Mouse (Mus musculus): ENCODE data around the gene Pcyt1a. TPM values are rescaled to one million over a fixed set of nuclear protein-coding genes. Genes with fewer than 3 reads are reported as not detected.

Gene Pcyt1a
- total and polyA plus RNA-seq, 3 experiments, result 36.9 to 53.7 TPM; not detected in 1

DNA sequence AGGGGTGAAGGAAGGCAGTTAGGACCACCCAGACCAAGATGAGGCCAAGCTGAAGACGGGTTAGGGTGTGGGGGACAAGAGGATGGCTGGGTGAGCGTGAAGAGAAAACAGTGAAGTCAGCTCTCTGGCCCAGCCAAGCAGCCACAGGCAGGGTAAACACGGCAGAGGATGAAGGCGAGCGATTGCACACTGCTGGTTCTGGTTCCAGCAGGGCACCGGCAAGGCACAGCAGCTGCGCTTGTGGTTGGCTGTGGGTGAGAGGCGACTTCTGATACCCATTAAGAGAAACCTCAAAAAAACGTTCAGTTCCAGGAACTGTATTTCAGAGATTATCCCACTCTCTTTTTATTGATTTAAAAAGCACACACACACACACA is 89.6 kb downstream of the Pcyt1a start (continued):
- TF ChIP-seq TBP (IDR thresholded peaks at IDR 0.05; ENCODE audit: low read depth, low read length) (no peak), E2F4 (IDR thresholded peaks at IDR 0.05; ENCODE audit: borderline replicate concordance, low read depth, low read length) (no peak), CHD2 (IDR thresholded peaks at IDR 0.05; ENCODE audit: low read length) (no peak), MXI1 (IDR thresholded peaks at IDR 0.05; ENCODE audit: low read depth, low read length) (peak; percentile 46), MAZ (IDR thresholded peaks at IDR 0.05; ENCODE audit: low read depth, low read length) (no peak), TAL1 (IDR thresholded peaks at IDR 0.05; ENCODE audit: low read length) (peak; percentile 73), MYB (IDR thresholded peaks at IDR 0.05; ENCODE audit: low read depth, low read length) (peak; percentile 65; the same call in 1 of the 2 replicates), JUND (IDR thresholded peaks at IDR 0.05; ENCODE audit: low read depth, low read length) (no peak), MAX (IDR thresholded peaks at IDR 0.05; ENCODE audit: low read length) (peak; percentile 35; the same call in 1 of the 2 replicates), CHD1 (IDR thresholded peaks at IDR 0.05; ENCODE audit: low read depth, low read length) (no peak), ZKSCAN1 (IDR thresholded peaks at IDR 0.05; ENCODE audit: low read depth, low read length) (no peak), EP300 (IDR thresholded peaks at IDR 0.05; ENCODE audit: low read depth in 1 of 2, low read length in 2 of 2) (peak; percentile 75 to 88), GABPA (IDR thresholded peaks at IDR 0.05; ENCODE audit: low read depth, low read length) (no peak), USF2 (IDR thresholded peaks at IDR 0.05; ENCODE audit: borderline replicate concordance in 1 of 2, insufficient read depth in 1 of 2, low read depth in 1 of 2, low read length in 2 of 2) (no peak), ZNF384 (IDR thresholded peaks at IDR 0.05; ENCODE audit: low read depth, low read length) (no peak), SMC3 (IDR thresholded peaks at IDR 0.05; ENCODE audit: low read depth, low read length) (no peak)

DNA sequence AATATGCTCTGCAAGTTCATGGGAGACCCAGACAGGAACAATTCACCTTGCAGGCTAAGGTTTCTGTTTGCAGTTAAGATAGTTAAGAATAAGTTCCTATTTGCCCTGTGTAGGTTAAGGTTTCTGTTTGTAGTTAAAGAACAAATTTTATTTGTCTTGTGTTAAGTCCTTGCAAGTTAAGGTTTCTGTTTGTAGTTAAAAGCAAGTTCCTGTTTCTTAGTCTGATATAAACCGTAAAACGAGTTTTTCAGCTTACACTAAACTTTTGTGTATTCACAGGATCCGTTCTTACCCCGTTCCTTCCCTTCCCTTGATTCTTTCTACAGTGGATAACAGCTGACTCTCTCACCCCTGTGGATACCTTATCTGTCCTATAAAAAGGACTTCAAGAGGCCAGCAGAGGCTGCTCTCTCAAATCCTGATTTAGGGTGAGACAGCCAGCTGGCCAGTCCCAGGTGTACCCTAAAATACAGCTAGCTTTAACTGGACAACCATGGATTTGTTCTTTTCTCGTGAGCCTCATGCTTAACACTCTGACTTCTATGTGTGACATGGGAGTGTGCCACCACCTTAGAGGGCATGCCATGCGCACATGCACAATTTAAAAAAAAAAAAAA is 92.0 kb downstream of the Pcyt1a start:
- Histone ChIP-seq H3K4me1 (ENCODE audit: control insufficient read depth in 1 of 2, insufficient read depth in 2 of 2, low read length in 2 of 2) (peaks cover 15 to 19% of the 10 kb centered on the region in 2 experiments), H3K36me3 (ENCODE audit: control insufficient read depth in 1 of 2, insufficient read depth in 2 of 2, low read length in 2 of 2) (peaks cover 0 to 10% of the 10 kb centered on the region in 2 experiments; a peak in 2 of 4 replicates), H3K79me2 (ENCODE audit: control insufficient read depth, insufficient read depth, low read length, poor library complexity) (no peaks in the 10 kb centered on the region), H3K9me3 (replicated peaks; ENCODE audit: insufficient read depth, low read length) (no peaks in the 10 kb centered on the region), H3K27ac (ENCODE audit: control insufficient read depth, low read depth, low read length) (peak overlapping the region; percentile 41), H3K9ac (ENCODE audit: control insufficient read depth, low read depth, low read length, poor library complexity, severe bottlenecking) (peak overlapping the region; percentile 37; the same call in 1 of the 2 replicates), H3K4me3 (ENCODE audit: control insufficient read depth in 1 of 2, insufficient read depth in 1 of 2, low read depth in 2 of 2, low read length in 2 of 2) (peak overlapping the region in 1 of 2 experiments; percentile 69; a peak in 2 of 4 replicates), H3K27me3 (ENCODE audit: control insufficient read depth in 1 of 2, insufficient read depth in 2 of 2, low read length in 2 of 2) (no peaks in the 10 kb centered on the region)
- DNase-seq (ENCODE audit: low read depth, low spot score), result peak; percentile 57
- TF ChIP-seq SIN3A (IDR thresholded peaks at IDR 0.05; ENCODE audit: low read length), result peak; percentile 55
- 0 out of 2 replicates have a peak, but pooled peaks have one; percentile 22 for TF ChIP-seq RCOR1 (IDR thresholded peaks at IDR 0.05; ENCODE audit: low read depth, low read length)
- TF ChIP-seq MEF2A (IDR thresholded peaks at IDR 0.05; ENCODE audit: extremely low read depth, insufficient replicate concordance, low read depth, low read length, poor library complexity, severe bottlenecking), result no peak
- no peak for TF ChIP-seq JUND (IDR thresholded peaks at IDR 0.05; ENCODE audit: low read depth, low read length)
- TF ChIP-seq MAX (IDR thresholded peaks at IDR 0.05; ENCODE audit: low read length), result 0 out of 2 replicates have a peak, but pooled peaks have one; percentile 18
- TF ChIP-seq EP300 (IDR thresholded peaks at IDR 0.05; ENCODE audit: low read depth in 1 of 2, low read length in 2 of 2), result peak; percentile 43 to 63; a peak in 2 of 4 replicates
- TF ChIP-seq ZMIZ1 (IDR thresholded peaks at IDR 0.05; ENCODE audit: low read depth, low read length), result no peak
- TF ChIP-seq GATA1 (IDR thresholded peaks at IDR 0.05; ENCODE audit: low read depth, low read length), result no peak
- TF ChIP-seq E2F4 (IDR thresholded peaks at IDR 0.05; ENCODE audit: borderline replicate concordance, low read depth, low read length), result no peak
- peak; percentile 54; the same call in 1 of the 2 replicates for TF ChIP-seq ETS1 (IDR thresholded peaks at IDR 0.05; ENCODE audit: low read depth, low read length)
- no peak for TF ChIP-seq RAD21 (IDR thresholded peaks at IDR 0.05; ENCODE audit: low read depth, low read length)
- TF ChIP-seq GABPA (IDR thresholded peaks at IDR 0.05; ENCODE audit: low read depth, low read length), result no peak
- TF ChIP-seq CHD2 (IDR thresholded peaks at IDR 0.05; ENCODE audit: low read length), result no peak
- TF ChIP-seq TBP (IDR thresholded peaks at IDR 0.05; ENCODE audit: low read depth, low read length), result no peak
- no peak for TF ChIP-seq USF2 (IDR thresholded peaks at IDR 0.05; ENCODE audit: borderline replicate concordance in 1 of 2, insufficient read depth in 1 of 2, low read depth in 1 of 2, low read length in 2 of 2)
- no peak for TF ChIP-seq NELFE (IDR thresholded peaks at IDR 0.05; ENCODE audit: low read depth, low read length)
- TF ChIP-seq BHLHE40 (IDR thresholded peaks at IDR 0.05; ENCODE audit: borderline replicate concordance, low read depth, low read length), result peak; percentile 10; the same call in 1 of the 2 replicates
- TF ChIP-seq MXI1 (IDR thresholded peaks at IDR 0.05; ENCODE audit: low read depth, low read length), result peak; percentile 42; the same call in 1 of the 2 replicates
- peak; percentile 55 for TF ChIP-seq MYB (IDR thresholded peaks at IDR 0.05; ENCODE audit: low read depth, low read length)
- no peak for TF ChIP-seq USF1 (IDR thresholded peaks at IDR 0.05; ENCODE audit: low read depth, low read length)

All from MEL (cell line).